Mouse (Mus musculus) C2C12 (cell line): ENCODE results near the gene Duxf3.

Experiments used
- CEBPB ChIP-seq: IDR thresholded peaks from one replicate; pipeline ENCODE4 v1.6.1; 2011; ENCODE audit warnings: low read depth, mild to moderate bottlenecking, control low read depth, moderate library complexity
- CTCF ChIP-seq: IDR thresholded peaks from one replicate; pipeline ENCODE4 v1.5.1; 2011; ENCODE audit not compliant: control insufficient read depth, insufficient read depth, insufficient read length
- FOSL1 ChIP-seq: IDR thresholded peaks from one replicate; pipeline ENCODE4 v1.8.0; 2011; ENCODE audit warnings: mild to moderate bottlenecking, low read length; ENCODE audit not compliant: poor library complexity, insufficient read depth, severe bottlenecking
- MYOD1 ChIP-seq: IDR thresholded peaks from one replicate; pipeline ENCODE4 v1.6.1; 2011; ENCODE audit warnings: low read depth; ENCODE audit not compliant: control insufficient read depth, insufficient read length

DNA sequence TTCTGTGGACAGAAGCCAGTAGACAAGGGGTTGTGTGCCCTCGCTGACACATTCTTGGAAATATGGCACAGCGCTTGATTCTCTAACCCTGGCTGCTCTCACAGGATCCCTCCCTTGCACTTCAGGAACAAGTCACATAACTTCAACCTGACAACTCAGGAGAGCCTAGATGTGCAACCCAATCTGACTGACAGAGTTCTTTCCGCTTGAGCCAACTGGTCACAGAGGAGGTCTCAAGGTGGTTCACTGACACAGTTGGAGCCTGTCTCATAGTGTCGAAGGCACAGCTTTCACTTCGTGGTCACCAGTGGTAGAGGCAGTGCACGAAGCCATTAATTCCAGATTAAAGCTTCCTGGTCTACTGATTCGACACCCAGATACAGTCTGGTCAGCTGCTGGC, 20.2 kb downstream of the Duxf3 start:
- TF ChIP-seq CTCF (no peak), MYOD1 (no peak), CEBPB (no peak), FOSL1 (no peak)
